Mouse (Mus musculus): ENCODE results near the gene Smug1. TPM values are rescaled to one million over a fixed set of nuclear protein-coding genes. Genes with fewer than 3 reads are reported as not detected.

The Smug1 gene
- polyA plus RNA-seq, 1 experiment from 2014 or later: 21.8 TPM

DNA sequence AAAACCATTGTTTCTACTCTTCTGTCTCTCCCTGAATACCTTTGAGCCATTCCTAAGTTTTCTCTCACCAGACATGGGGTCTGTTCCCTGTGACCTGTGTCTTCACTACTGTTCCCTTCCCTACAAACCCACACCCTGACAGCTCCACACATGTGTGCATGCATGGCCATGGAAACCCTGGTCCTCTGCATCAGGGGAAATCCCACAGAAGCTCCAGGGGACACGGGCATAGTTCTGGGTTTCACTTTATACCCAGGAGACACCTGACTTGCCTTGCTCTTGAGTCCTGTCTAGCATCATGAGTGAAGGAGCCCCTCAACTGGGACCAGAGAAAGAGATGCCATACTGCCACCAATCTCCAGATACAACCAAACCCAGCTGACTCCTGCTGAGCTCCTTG is 42.6 kb downstream of the Smug1 start:
- DNase-seq (ENCODE audit: low spot score) (no peak), ATAC-seq (replicated peaks; ENCODE audit: low FRiP score, low TSS enrichment, low read depth) (no peak)
- no peak overlapping the region for H3K4me2 ChIP-seq (ENCODE audit: low read length)
- H3K36me3 ChIP-seq (ENCODE audit: control insufficient read depth, insufficient read depth, low read length): no peaks in the 10 kb centered on the region
- no peak overlapping the region for H3K9ac ChIP-seq (ENCODE audit: low read length)
- H3K27me3 ChIP-seq (replicated peaks; ENCODE audit: control insufficient read depth, insufficient read depth, low read length): peaks cover 26% of the 10 kb centered on the region
- WGBS: 81% methylated on average over 1 of the region's 1 CpGs
- peaks cover 77% of the 10 kb centered on the region for H3K4me1 ChIP-seq (replicated peaks; ENCODE audit: control insufficient read depth, insufficient read depth, low read length)
- H3K4me3 ChIP-seq (ENCODE audit: low read depth, low read length): no peak overlapping the region
- no peaks in the 10 kb centered on the region for H3K9me3 ChIP-seq (ENCODE audit: control insufficient read depth, low read length)
- H3K27ac ChIP-seq (ENCODE audit: low read depth): no peak overlapping the region

DNA sequence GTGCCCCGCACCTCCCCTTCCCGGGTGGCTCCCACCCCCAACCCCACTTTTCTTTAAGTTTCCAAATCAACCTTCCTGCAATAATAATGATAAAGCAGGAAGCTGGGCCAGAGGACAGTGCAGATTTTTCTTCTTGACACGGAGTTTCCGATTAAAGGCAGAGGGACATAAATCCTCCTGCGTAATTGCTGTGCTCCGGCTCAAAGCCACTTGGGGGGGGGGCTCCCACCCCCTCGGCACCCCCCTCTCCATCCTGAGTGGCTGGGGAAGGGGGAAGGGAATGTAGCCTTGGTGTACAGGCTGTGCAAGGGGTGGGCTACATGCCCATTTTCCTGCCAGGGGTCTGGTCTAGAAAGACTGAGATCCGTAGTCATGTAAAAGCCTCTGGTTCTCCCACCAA is 43.5 kb downstream of the Smug1 start:
- Histone ChIP-seq H3K27ac (ENCODE audit: low read depth) (no peak overlapping the region), H3K4me2 (ENCODE audit: low read length) (no peak overlapping the region), H3K4me1 (replicated peaks; ENCODE audit: control insufficient read depth, insufficient read depth, low read length) (peaks cover 68% of the 10 kb centered on the region), H3K9ac (ENCODE audit: low read length) (no peak overlapping the region), H3K36me3 (ENCODE audit: control insufficient read depth, insufficient read depth, low read length) (no peaks in the 10 kb centered on the region), H3K9me3 (ENCODE audit: control insufficient read depth, low read length) (no peaks in the 10 kb centered on the region), H3K27me3 (replicated peaks; ENCODE audit: control insufficient read depth, insufficient read depth, low read length) (peaks cover 26% of the 10 kb centered on the region), H3K4me3 (ENCODE audit: low read depth, low read length) (no peak overlapping the region)
- ATAC-seq (replicated peaks; ENCODE audit: low FRiP score, low TSS enrichment, low read depth) (no peak), DNase-seq (ENCODE audit: low spot score) (no peak)
- WGBS: 25% methylated on average over 8 of the region's 8 CpGs

DNA sequence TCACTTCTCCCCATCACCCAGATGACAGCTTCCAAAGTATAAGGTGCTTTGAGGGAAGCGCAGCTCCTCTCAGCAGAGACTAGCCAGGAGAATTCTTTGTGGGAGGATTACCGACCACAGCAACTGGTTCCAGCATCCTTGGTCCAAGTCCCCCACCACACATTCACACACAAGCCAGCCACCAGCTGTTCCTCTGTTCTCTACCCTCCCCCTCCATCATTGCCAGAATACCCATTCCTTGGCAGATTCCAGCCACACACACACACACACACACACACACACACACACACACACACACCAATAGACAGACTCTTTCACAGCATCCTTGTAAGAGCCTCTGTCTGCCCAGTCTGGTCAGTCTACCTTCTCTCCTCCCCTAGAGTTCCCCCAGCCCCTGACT is 44.5 kb downstream of the Smug1 start:
- H3K9ac ChIP-seq (ENCODE audit: low read length): no peak overlapping the region
- H3K27me3 ChIP-seq (replicated peaks; ENCODE audit: control insufficient read depth, insufficient read depth, low read length): peaks cover 30% of the 10 kb centered on the region
- peaks cover 59% of the 10 kb centered on the region for H3K4me1 ChIP-seq (replicated peaks; ENCODE audit: control insufficient read depth, insufficient read depth, low read length)
- 47% methylated on average over 2 of the region's 2 CpGs for WGBS
- no peak overlapping the region for H3K4me3 ChIP-seq (ENCODE audit: low read depth, low read length)
- H3K9me3 ChIP-seq (ENCODE audit: control insufficient read depth, low read length): no peaks in the 10 kb centered on the region
- H3K27ac ChIP-seq (ENCODE audit: low read depth): no peak overlapping the region
- no peak for ATAC-seq (replicated peaks; ENCODE audit: low FRiP score, low TSS enrichment, low read depth)
- H3K4me2 ChIP-seq (ENCODE audit: low read length): no peak overlapping the region
- no peaks in the 10 kb centered on the region for H3K36me3 ChIP-seq (ENCODE audit: control insufficient read depth, insufficient read depth, low read length)
- DNase-seq (ENCODE audit: low spot score): no peak

DNA sequence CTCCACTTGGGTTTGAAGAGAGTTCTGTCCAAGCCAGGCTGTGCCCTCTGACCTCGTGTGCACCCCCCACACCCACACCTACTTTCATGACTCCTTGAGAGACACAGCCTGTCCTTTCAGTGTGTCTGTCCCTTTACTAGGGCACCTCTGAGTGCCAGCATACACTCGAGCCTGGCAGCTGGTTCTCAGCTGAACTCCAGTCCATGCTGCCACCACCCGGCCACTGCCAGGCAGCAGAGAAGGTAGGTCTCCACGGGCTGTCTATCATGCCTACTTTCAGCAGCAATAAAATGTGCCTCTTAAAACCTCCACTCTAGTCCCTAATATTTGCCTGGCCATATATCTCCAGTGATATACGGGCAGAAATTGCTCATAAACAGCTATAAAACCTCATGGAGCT is 45.5 kb downstream of the Smug1 start:
- H3K4me2 ChIP-seq (ENCODE audit: low read length): no peak overlapping the region
- peaks cover 62% of the 10 kb centered on the region for H3K4me1 ChIP-seq (replicated peaks; ENCODE audit: control insufficient read depth, insufficient read depth, low read length)
- no peak for DNase-seq (ENCODE audit: low spot score)
- H3K36me3 ChIP-seq (ENCODE audit: control insufficient read depth, insufficient read depth, low read length): no peaks in the 10 kb centered on the region
- no peak overlapping the region for H3K9ac ChIP-seq (ENCODE audit: low read length)
- no peak for ATAC-seq (replicated peaks; ENCODE audit: low FRiP score, low TSS enrichment, low read depth)
- H3K4me3 ChIP-seq (ENCODE audit: low read depth, low read length): no peak overlapping the region
- H3K27ac ChIP-seq (ENCODE audit: low read depth): no peak overlapping the region
- 28% methylated on average over 5 of the region's 5 CpGs for WGBS
- no peaks in the 10 kb centered on the region for H3K9me3 ChIP-seq (ENCODE audit: control insufficient read depth, low read length)
- H3K27me3 ChIP-seq (replicated peaks; ENCODE audit: control insufficient read depth, insufficient read depth, low read length): peaks cover 32% of the 10 kb centered on the region

DNA sequence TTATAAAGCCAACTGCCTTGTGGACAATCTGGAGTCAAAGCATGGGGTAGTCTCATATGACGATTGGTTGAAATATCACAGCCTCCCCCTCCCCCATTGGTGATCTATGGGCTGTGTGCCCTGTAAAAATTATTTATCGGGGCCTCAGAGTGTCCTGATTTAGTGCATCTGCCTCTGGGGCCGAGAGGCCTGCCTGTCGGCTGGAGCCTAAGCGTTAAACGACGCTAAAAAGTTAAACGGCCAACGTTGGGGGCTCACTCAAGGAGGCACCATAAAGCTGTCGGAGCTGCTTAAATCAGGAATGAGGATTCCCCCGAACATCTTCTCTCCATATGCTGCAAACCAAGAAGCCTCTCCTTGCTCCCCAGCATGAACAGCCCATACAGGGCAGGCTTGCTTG is 46.3 kb downstream of the Smug1 start:
- Histone ChIP-seq H3K9ac (ENCODE audit: low read length) (no peak overlapping the region), H3K4me3 (ENCODE audit: low read depth, low read length) (no peak overlapping the region), H3K27ac (ENCODE audit: low read depth) (no peak overlapping the region), H3K4me1 (replicated peaks; ENCODE audit: control insufficient read depth, insufficient read depth, low read length) (peaks cover 70% of the 10 kb centered on the region), H3K9me3 (ENCODE audit: control insufficient read depth, low read length) (no peaks in the 10 kb centered on the region), H3K36me3 (ENCODE audit: control insufficient read depth, insufficient read depth, low read length) (no peaks in the 10 kb centered on the region), H3K27me3 (replicated peaks; ENCODE audit: control insufficient read depth, insufficient read depth, low read length) (peaks cover 37% of the 10 kb centered on the region), H3K4me2 (ENCODE audit: low read length) (no peak overlapping the region)
- no peak; the same call in 1 of the 2 replicates for ATAC-seq (replicated peaks; ENCODE audit: low FRiP score, low TSS enrichment, low read depth)
- no peak for DNase-seq (ENCODE audit: low spot score)
- WGBS: 19% methylated on average over 11 of the region's 11 CpGs

DNA sequence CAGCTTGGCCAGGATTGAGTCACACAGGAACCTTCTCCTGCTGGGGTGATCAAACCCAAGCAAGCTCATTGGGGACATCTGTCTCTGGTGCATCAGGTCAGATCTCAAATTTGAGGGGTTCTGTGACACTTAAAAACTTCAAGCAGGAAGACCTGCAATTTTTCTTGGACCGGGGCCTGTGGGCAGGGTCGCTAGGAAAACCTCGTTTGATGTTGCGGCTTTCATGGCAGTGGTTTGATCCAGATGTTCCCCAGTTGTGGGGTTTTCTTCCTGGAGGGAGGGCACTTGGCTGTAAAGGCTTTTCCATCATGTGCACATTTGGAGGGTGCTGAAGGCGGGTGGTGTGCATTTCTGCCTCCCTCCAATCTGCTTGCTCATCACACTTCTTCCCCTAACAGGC is 51.2 kb downstream of the Smug1 start:
- H3K4me1 ChIP-seq (replicated peaks; ENCODE audit: control insufficient read depth, insufficient read depth, low read length): peaks cover 38% of the 10 kb centered on the region
- H3K27ac ChIP-seq (ENCODE audit: low read depth): peak overlapping the region; percentile 51; the same call in 1 of the 2 replicates
- DNase-seq (ENCODE audit: low spot score) (no peak), ATAC-seq (replicated peaks; ENCODE audit: low FRiP score, low TSS enrichment, low read depth) (no peak)
- no peak overlapping the region for H3K4me2 ChIP-seq (ENCODE audit: low read length)
- no peak overlapping the region for H3K9ac ChIP-seq (ENCODE audit: low read length)
- H3K27me3 ChIP-seq (replicated peaks; ENCODE audit: control insufficient read depth, insufficient read depth, low read length): peaks cover 24% of the 10 kb centered on the region
- no peaks in the 10 kb centered on the region for H3K9me3 ChIP-seq (ENCODE audit: control insufficient read depth, low read length)
- H3K4me3 ChIP-seq (ENCODE audit: low read depth, low read length): no peak overlapping the region
- 48% methylated on average over 5 of the region's 5 CpGs for WGBS
- no peaks in the 10 kb centered on the region for H3K36me3 ChIP-seq (ENCODE audit: control insufficient read depth, insufficient read depth, low read length)

DNA sequence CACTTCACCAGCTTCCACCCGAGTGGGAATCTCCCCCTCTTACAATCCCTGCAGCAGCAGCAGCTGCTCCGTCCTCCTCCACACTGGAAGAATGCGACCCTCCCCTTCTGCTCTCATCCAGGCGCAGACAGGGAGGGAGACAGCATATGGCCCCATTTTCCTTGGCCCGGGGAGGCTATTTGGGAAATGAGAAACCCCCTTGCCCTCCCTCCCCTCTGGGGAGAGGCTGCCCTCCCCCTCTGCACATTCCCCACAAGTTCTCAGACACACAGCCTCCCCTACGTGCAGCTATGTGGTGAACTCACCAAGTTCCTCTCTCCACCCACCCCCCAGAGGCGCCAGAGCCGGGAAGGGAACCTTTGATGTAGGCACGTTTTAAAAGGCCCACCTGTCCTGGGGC is 51.6 kb downstream of the Smug1 start:
- Histone ChIP-seq H3K4me1 (replicated peaks; ENCODE audit: control insufficient read depth, insufficient read depth, low read length) (peaks cover 33% of the 10 kb centered on the region), H3K4me2 (ENCODE audit: low read length) (no peak overlapping the region), H3K4me3 (ENCODE audit: low read depth, low read length) (no peak overlapping the region), H3K27ac (ENCODE audit: low read depth) (peak overlapping the region; percentile 51; the same call in 1 of the 2 replicates), H3K9ac (ENCODE audit: low read length) (no peak overlapping the region), H3K36me3 (ENCODE audit: control insufficient read depth, insufficient read depth, low read length) (no peaks in the 10 kb centered on the region), H3K9me3 (ENCODE audit: control insufficient read depth, low read length) (no peaks in the 10 kb centered on the region), H3K27me3 (replicated peaks; ENCODE audit: control insufficient read depth, insufficient read depth, low read length) (peaks cover 22% of the 10 kb centered on the region)
- ATAC-seq (replicated peaks; ENCODE audit: low FRiP score, low TSS enrichment, low read depth) (peak; percentile 76), DNase-seq (ENCODE audit: low spot score) (no peak)
- WGBS: 9% methylated on average over 9 of the region's 9 CpGs

DNA sequence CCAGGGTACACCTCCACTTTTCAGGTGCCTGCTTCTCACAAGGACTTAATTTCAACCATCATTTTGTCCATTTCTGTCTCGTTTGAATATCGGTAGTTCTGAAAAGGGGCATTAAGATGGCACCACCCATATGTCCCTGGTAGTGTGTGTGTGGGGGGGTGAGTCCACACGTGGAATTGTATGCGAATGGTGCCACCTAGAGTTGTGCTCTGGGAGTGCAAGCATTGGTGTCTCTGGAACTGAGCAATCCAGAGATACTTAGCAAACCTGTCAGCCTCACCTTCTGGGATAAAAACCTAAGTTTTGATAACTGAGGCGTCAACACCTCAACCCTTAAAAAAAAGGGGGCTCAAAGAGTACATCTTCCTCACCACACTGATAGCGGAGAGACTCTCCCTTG is 53.8 kb downstream of the Smug1 start:
- Histone ChIP-seq H3K9ac (ENCODE audit: low read length) (no peak overlapping the region), H3K4me1 (replicated peaks; ENCODE audit: control insufficient read depth, insufficient read depth, low read length) (peaks cover 27% of the 10 kb centered on the region), H3K36me3 (ENCODE audit: control insufficient read depth, insufficient read depth, low read length) (no peaks in the 10 kb centered on the region), H3K4me2 (ENCODE audit: low read length) (no peak overlapping the region), H3K27me3 (replicated peaks; ENCODE audit: control insufficient read depth, insufficient read depth, low read length) (peaks cover 21% of the 10 kb centered on the region), H3K27ac (ENCODE audit: low read depth) (no peak overlapping the region), H3K9me3 (ENCODE audit: control insufficient read depth, low read length) (no peaks in the 10 kb centered on the region), H3K4me3 (ENCODE audit: low read depth, low read length) (no peak overlapping the region)
- WGBS: 81% methylated on average over 6 of the region's 6 CpGs
- ATAC-seq (replicated peaks; ENCODE audit: low FRiP score, low TSS enrichment, low read depth) (no peak), DNase-seq (ENCODE audit: low spot score) (no peak)

DNA sequence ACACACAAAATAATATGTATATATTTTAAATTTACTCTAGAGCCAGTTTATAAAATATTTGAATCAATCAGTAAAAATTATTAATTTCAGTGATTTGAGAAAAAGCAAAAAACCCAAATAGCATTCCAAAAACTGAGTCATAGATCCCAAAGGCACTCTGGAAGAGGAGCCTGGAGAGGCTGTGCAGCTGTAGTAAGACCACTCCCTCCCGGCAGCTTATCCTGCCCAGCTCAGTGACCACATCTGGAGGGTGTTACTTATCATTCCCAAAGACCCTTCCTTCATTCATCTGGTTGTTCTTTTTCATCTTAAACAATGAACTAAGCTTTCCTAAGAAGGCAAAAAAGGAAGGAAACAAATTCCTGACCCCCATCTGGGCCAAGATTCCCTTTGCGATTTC is 54.6 kb downstream of the Smug1 start:
- H3K4me3 ChIP-seq (ENCODE audit: low read depth, low read length): no peak overlapping the region
- no peak overlapping the region for H3K4me2 ChIP-seq (ENCODE audit: low read length)
- whole genome bisulfite sequencing: 56% methylated on average over 2 of the region's 2 CpGs
- DNase-seq (ENCODE audit: low spot score) (no peak), ATAC-seq (replicated peaks; ENCODE audit: low FRiP score, low TSS enrichment, low read depth) (no peak)
- no peak overlapping the region for H3K9ac ChIP-seq (ENCODE audit: low read length)
- H3K9me3 ChIP-seq (ENCODE audit: control insufficient read depth, low read length): no peaks in the 10 kb centered on the region
- H3K27ac ChIP-seq (ENCODE audit: low read depth): no peak overlapping the region
- H3K27me3 ChIP-seq (replicated peaks; ENCODE audit: control insufficient read depth, insufficient read depth, low read length): peaks cover 18% of the 10 kb centered on the region
- H3K4me1 ChIP-seq (replicated peaks; ENCODE audit: control insufficient read depth, insufficient read depth, low read length): peaks cover 27% of the 10 kb centered on the region
- H3K36me3 ChIP-seq (ENCODE audit: control insufficient read depth, insufficient read depth, low read length): no peaks in the 10 kb centered on the region
